Mouse (Mus musculus): Measurements from ENCODE around the gene Idh2. TPM values are rescaled to one million over a fixed set of nuclear protein-coding genes. Genes with fewer than 3 reads are reported as not detected.
"Not testable (repeated sequence)": the region's sequence is repeated elsewhere in the genome, so short reads cannot be mapped to it uniquely, and the experiment has no call there.

Idh2 gene
- 100 to 1,000 TPM; 244 to 271 TPM for total RNA-seq (2021)
- long read RNA-seq, experiment 1, transcript Idh2-201 (11 exons, 1,745 nt), result major isoform, 401 of 423 reads
- long read RNA-seq, experiment 1, partial matches to known transcripts, result 11 of 423 reads
- long read RNA-seq, experiment 1, other reads (novel, unspliced or antisense), result 11 of 423 reads
- long read RNA-seq, experiment 2, transcript Idh2-201 (11 exons, 1,745 nt), result major isoform, 401 of 430 reads
- long read RNA-seq, experiment 2, partial matches to known transcripts, result 15 of 430 reads
- long read RNA-seq, experiment 2, other reads (novel, unspliced or antisense), result 13 of 430 reads

DNA sequence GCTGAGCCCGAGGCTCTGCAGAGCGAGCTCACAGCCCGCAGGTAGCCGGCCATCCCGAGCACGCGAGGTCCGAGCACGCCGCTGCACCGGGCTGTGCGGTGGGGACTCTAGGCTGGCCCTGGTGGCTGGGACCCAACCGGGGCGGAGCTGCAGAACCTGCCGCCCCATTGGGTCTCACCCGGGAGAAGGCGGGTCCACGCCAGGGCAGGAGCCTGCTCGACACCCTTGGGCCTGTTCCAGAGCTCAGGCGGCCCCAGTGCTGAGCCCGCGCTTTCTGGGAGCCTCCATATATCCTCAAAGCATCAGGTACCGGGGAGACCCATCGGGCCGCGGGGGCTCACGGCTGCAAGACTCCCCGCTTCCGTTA is at the start of gene Idh2:
Gene Idh2 (minus strand): TSS at position 169 of the 367 bp plus-strand sequence.
- DNase-seq, result peak; percentile 94

DNA sequence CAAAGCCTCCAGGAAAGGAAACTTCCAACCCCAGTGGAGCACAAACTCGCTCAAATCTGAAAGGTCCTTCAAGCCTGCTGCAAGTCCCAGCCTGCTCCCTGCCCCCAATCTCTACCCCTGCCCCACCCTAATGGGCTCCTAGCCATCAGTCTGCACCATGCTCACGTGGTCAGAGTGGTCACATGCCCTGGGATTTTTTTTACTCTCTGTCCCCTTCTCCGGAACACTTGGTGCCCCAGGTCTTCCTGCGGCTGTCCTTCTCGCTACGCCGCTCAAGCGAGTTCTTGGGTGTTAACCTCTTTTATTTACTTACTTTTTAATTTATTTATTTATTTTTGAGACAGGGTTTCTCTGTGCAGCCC is 45.7 kb upstream of the Idh2 start:
- peak; percentile 19 for DNase-seq

DNA sequence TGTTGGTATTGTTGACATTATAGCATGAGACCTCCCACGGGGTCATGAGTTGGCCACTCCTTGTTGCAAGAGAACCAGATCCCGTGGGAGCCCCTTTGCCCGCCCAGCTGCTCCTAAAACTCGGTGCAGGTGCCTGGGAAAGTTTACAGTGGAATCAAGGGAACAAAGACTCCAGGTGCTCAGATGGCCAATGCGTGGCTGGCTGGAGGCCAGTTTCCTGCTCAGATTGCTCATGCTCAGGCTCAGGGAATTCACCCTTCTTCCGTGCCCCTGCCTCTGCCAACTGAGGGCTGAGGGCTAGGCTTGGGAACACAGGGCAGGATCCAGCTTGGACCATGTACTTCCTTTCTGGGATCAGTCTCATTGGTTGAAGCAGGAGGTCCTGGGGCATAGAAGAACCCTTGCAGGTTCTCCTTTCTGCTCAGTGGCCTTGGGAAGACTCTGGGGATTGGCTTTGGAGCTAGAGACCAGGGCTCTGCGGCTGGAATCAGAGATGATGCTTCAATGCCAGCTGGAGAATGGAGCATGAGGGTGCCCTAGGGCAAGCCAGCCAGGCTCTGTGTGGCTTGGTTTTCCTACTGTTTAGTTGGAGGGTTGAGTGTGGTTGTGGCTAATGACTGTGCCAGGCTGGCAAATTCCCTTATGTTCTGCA is 45.2 kb upstream of the Idh2 start:
- DNase-seq, result no peak

DNA sequence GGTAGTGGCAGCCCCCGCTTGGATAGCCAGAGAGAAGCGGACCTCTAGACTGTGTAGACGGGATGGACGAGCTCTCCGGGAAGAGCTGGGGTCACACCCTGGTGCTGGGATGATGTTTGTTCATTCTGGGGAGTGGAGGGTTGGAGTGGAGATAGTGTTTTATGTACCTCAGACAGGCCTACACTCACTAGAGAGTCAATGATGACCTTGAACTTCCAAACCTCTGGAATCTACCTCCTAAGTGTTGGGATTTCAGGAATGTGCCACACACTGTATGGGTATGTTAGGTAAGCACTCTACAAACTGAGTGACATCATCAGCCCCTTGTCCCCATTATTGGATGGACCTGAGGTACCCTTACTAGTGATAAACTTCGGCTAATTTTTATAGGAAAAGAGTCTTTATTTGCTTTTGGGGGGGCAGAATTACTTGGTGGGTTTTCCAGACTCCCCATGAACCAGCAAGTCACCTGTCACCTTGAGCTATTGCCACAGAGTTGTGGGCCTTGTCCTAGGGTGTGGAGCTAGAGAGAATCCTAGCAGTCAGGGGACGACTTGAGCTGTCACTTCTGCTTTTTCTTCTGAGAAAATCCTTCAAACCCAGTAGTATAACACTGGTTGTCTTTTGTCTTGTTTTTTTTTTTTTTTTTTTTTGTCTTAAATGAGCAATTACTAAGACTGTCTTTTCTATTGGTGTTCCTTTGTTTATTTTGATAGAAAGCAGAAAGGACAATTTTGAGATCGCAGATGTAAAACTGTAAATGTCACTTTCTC is 43.5 kb upstream of the Idh2 start:
- no peak for DNase-seq

DNA sequence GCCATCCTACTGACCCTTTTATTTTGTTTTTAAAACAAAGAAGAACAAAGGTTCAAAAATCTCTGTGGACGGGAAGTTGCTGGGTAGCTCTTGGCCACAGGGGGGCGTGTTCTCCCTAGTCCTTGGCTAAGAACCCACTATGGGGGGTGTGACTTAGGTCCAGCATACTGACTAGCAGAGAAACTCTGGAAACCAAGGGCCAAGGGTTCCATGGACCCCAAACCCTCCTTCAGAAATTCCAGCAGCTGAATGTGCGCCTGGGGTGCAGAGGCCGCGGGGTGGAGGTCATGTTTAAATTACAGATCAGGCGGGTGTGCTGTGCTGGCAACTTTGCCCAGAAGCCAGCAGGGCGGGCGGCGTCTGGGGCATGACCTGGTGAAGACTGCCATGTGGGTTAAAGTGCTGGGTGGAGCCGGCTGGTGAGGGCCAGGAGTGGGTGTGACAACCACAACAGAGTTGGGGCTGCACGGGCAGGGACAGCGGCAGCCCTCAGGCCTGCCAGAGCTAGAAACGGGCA is 41.6 kb upstream of the Idh2 start:
- peak; percentile 34 for DNase-seq

DNA sequence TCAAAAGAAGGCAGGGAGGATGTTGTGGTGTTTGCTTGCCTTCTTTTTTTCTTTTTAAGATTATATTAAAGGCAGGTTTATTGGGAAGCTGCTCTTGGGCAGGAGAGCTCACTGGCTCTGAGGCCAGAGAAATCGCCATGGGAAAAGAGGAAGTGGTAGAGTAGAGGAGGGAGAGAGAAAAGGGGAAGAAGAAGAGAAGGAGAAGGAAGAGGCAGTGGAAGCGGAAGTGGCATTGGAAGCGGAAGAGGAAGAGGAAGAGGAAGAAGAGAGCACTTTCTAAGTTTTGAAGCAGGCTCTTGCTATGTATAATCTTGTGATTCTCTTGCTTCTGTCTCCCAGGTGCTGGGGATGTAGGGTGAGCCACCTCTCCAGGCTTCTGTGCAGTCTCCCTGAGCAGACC is 39.5 kb upstream of the Idh2 start:
- no peak for DNase-seq

DNA sequence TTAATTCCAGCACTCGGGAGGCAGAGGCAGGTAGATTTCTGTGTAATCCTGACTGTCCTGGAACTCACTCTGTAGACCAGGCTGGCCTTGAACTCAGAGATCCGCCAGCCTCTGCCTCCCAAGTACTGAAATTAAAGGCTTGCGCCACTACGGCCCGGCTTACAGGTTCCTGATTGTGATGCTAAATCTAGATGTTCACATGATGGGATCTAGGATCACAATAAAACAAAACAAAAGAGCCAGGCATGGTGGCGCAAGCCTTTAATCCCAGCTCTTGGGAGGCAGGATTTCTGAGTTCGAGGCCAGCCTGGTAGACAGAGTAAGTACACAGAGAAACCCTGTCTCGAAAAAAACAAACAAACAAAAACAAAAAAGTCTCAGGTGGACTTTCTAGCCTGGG is 37.6 kb upstream of the Idh2 start:
- DNase-seq, result no peak

DNA sequence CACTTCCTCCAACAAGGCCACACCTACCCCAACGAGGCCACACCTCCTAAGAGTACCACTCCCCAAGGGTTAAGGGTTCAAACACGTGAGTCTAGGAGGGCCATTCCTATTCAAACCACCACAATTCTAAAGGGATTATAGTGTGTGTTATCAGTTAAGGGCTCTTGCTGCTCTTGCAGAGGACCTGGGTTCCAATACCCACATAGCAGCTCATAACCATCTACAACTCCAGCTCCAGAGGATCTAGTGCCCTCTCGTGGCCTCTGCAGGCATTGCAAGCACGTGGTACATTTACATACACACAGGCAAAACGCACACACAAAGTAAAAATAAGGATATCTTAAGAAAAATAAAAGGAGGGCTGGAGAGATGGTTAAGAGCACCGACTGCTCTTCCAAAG is 37.0 kb upstream of the Idh2 start:
- no peak for DNase-seq

DNA sequence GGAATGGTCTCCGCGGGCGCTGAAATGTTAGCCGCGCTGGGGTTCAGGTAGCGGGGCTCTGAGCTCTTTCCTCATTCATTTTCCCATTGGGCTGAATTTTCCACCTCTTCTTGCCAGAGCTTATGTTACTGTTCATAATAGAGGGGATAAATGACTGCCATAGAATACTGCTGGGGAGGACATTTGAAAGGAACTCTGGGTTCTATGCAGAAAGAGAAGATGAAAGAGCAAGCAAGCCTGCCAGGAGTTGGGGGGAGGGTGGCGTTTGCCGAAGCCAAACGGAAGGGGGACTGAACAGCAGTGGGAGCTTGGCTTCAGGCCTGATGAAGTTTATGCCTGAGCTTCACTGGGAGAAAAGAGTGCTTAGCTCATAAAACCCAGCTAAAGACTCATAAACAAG is 34.2 kb upstream of the Idh2 start:
- DNase-seq, result peak; percentile 15

DNA sequence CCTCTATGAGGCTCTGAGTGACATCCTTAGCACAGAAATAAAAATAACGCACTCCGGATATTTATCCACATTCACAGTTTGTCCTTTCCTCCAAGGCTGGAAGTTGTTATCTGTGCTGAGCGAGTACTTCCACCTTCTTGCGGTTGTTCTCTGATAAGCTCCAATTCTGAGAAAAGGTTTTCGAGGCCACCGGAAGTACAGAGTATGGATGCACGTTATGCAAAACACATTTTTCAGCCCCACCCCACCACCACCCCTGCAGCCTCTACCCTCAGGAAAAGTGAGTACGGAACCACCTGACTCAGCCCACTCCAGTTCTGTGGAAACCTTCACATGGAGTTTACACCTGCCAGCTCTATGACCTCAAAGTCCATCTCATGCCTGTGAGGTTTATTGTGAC is 30.9 kb upstream of the Idh2 start:
- no peak for DNase-seq

DNA sequence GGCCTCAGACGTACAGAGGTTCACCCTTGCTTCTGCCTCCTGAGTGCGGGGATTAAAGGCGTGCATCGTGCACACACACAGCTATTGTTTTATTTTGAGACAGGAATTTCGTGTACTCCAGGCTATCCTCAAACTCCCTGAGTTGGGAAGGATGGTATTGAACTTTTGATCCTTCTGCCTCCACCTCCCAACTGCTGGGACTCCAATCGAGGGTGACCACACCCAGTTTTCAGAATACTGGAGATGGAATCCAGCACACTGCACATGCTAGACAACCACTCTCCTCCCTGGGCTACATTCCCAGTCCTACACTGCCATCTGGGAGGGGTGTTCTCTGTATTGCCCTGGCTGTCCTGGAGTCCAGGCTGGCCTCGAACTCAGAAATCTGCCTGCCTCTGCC is 29.5 kb upstream of the Idh2 start:
- no peak for DNase-seq

DNA sequence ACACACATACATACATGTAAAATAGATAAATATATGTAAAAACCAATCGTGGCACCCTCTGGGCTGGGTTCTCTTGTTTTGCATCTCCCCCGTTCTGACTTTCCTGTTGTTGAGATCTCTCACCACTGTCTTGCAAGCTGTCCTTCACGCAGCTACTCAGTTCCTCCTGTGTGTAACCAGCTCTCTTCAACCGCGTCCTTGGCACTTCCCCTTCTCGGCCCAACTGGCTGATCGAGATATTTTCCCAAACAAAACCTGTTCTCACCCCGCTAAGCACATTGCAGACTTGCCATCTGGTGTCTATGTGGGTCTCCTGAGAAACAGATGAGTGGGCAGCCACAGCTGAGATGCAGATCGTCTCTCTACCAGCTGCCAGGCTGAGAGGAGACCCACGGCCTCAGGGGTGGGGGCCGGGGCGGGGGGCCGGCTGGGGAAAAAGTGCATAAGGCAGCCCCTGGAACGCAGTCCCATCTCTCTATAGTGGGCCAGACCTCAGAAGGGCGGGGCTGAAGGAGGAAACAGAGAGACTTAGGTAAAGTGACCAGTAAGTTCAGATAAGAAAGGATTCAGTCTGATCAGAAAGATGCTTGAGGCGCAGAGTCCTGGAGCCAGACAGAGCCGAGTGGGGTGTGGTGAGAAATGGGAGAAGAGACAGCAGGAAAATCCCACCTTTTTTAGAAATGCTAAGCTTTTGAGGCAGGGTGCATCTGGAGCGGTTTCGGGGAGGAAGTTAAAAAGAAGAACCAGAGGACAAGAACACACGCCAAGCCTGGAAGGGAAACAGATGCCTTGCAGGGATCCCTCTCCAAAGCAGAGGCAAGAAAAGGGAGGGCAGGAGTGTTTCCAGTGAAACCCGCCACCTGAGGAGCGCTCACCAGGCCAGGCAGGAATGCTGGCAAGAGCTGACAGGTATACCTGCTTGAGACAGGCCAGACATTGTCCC is 28.4 kb upstream of the Idh2 start:
- DNase-seq, result no peak

DNA sequence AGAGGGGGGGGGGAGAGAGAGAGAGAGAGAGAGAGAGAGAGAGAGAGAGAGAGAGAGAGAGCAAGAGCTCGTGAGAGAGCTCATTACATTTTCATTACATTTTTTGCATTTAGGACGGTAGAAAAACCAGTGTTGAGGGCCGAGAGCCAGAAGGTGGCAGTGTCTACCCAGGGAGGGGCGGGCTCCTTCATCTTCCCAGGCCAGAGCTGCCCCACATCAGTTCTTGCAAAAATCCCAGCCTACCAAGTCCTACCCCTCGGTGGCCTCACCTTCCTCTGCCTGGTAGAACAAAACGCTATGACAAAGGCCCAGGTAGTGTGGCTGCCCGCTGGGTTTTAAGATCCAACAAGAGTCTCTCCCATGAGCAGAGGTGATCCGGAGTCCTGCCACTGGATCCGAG is 25.6 kb upstream of the Idh2 start:
- DNase-seq, result peak; percentile 63

DNA sequence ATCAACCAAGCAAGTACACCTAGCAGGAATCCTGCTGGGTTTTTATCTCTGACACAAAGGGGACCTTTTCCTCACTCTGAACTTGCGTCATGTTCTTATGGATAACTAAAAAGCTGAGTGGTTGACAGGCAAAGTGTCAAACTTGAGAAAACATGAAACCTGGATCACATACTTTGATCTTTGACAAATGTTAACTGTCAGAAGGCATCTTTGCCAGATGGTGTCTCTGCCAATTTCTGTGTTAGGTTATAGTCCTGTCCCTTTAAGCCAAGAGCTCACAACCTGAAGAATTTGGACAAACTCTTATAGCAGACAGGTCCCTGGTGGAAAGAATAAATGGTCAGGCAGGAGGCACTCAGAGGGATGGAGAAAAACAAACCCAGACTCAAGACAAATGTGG is 23.2 kb upstream of the Idh2 start:
- no peak for DNase-seq

DNA sequence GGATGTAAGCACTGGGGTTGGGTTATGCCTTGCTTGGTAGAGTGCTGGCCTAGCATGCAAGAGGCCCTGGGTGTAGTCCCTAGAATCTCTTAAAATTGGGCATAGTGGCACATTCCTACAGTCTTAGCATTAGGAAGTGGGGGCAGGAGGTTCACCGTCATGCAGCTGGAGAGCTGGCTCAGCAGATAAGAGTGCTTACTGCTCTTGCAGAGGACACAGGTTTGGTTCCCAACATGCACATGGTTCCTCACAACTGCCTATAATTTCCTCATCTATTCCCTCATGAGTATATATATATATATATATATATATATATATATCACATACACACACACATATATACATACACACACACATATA is 20.0 kb upstream of the Idh2 start:
- DNase-seq, result no peak

DNA sequence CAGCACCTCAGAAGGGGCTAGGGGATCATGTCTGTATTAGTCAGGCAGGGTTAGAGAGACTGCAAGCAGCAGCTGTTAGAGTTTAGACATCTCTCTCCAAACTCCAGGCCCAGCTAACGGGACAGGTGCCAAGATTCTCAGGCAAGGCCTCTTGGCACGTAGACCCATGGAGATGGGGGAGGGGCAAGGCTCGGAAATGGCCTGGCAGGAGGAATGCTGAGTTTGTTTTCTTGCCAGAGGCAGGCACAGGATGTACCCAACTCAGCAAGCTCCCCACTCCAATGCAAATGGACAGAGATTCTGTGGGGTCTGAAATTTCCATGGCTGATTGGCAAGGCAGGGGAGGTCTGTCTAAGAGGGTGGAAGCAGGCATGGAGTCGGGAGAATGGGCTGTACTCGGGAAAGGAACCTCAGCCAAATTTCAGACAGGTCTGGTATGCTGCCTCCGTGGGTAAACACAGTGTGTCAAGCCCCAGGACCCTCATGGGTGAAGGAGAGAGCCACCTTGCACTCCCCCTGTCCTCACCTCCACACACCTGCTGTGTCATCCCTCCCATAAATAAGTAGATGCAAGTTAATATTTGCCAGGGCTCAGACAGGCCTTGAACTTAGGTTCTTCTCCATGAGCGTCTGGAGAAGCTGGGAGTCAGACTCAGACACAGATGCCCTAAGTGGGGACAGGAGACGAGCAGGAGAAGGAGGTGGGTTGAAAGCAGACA is 19.4 kb upstream of the Idh2 start:
- peak; percentile 83 for DNase-seq

DNA sequence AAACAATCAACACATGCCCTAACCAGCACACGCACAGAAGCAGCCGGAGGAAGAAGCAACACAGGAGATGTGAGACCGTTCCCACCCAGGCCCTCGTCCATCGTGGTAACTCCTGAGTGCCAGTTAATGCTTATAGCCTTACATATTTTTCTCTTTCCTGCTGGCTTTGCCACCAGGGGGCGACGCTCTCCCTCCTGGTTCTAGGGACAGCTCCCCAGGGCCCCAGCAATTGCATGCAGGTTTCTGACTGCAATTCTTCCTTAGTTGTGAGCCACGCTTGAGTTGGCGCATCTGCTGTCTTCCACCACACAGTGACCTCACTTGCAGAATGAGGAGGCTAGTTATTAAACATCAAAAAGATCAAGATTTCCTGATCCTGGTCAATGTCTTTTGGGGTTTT is 17.3 kb upstream of the Idh2 start:
- peak; percentile 63 for DNase-seq

DNA sequence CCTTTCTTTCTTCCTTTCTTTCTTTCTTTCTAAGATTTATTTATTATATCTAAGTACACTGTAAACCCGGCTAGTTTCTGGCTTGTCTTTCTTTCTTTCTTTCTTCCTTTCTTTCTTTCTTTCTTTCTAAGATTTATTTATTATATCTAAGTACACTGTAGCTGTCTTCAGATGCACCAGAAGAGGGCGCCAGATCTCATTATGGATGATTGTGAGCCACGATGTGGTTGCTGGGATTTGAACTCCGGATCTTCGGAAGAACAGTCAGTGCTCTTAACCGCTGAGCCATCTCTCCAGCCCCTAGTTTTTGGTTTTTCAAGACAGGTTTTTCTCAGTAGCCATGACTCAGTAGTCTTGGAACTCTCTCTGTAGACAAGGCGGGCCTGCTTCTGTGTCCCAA is 16.1 kb upstream of the Idh2 start:
- not testable (repeated sequence) for DNase-seq

DNA sequence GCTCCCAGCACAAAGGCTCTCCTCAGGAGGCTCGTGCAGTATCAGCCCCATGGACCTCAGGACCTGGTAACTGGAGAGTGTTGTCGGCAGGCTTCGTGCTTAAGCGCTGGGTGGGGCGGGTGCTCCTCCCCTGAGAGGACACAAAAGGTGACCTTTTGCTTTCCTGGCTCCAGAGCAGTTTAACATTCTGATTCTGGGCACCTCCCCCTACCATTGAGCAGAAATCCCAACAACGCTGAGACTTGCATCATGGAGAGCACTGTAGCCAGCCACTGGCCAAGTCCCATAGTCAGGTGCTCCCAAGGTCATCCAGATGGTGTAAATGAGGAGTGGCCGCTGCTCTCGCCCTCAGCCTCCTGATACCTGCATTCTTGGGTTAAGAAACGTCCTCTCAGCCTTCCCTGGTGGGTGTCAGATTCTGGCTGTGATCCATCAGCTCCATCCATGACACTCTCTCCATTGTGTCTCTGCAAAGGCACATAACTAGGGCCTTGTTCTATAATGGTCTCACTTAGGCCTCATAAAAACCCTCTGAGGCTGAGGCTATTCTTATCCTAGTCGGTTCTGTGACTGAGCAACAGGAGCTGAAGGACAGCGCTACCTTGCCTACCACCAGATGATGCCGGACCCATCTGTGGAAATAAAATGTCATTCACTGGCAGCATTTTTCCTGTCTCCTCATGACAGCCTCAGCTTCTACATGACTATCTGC is 15.3 kb upstream of the Idh2 start:
- DNase-seq, result no peak

DNA sequence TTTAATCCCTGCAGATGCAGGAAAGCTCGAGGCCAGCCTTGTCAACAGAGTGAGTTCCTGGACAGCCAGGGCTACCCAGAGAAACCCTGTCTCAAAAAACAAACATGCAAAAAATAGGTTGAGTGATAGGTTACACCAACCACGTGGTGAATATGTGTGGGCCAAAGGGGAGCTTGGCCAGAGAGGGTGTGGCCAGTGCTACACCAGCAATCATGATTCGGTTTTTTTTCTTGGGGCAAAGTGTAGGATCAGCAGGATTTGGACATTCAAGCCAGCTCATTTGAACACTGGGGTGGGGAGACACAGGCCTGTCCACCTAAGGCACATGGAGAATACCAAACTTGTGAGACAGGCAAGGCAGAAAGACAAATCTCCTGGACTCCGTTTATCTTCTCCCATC is 14.1 kb upstream of the Idh2 start:
- DNase-seq, result no peak

DNA sequence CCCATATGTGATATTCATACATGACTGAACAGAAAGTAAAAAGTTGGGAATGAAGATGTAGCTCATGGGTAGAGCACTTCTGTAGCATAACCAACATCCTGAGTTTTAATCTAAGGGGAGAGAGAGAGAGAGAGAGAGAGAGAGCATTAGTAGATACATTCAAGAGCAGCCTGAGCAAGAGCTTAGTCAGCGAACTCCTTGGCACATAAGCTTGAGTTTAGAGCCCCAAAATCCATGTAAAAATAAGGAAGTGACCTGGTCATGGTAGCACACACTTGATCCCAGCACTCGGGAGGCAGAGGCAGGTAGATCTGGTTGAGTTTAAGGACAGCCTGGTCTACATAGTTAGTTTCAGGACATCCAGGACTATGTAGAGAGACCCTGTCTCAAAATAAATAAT is 8.5 kb upstream of the Idh2 start:
- DNase-seq, result no peak

Data from gastrocnemius, postnatal 10 days (tissue).